Mouse (Mus musculus): Measurements from ENCODE around the gene Aspg. TPM values are rescaled to one million over a fixed set of nuclear protein-coding genes. Genes with fewer than 3 reads are reported as not detected.

Aspg gene
- total RNA-seq, 1 experiment, result 12.8 TPM

DNA sequence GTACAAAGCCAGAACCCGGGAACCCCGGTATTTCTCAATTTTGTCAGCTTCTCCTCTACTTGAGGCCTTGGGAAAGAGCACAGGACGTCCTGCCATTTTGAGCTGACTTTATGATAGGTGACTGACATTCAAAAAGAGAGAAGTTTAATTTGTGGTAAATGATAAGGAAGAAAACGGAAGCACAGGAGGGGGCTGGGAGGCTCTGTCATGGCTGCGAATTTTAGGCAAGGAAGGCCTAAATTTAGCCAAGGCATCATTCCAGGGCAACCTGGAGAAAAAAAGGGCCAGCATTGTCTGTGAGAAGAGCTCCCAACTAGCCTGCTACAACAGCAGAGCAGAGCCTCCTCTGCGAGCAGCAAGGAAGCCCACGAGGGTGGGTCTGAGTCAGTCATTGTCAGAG, 34.3 kb downstream of the Aspg start:
- Histone ChIP-seq H3K36me3 (ENCODE audit: control insufficient read depth, insufficient read depth, low read length, poor library complexity, severe bottlenecking) (no peaks in the 10 kb centered on the region), H3K4me1 (ENCODE audit: control insufficient read depth in 2 of 2, insufficient read depth in 2 of 2, low read length in 2 of 2, poor library complexity in 1 of 2) (peaks cover 0 to 2% of the 10 kb centered on the region in 2 experiments; a peak in 1 of 4 replicates), H3K9ac (ENCODE audit: insufficient read depth, low read depth, low read length, poor library complexity, severe bottlenecking) (no peak overlapping the region), H3K9me3 (ENCODE audit: control insufficient read depth, insufficient read depth, low read depth, low read length) (no peaks in the 10 kb centered on the region), H3K4me3 (ENCODE audit: insufficient read depth in 1 of 2, low read depth in 1 of 2, low read length in 2 of 2, poor library complexity in 1 of 2, severe bottlenecking in 1 of 2) (no peak overlapping the region), H3K27ac (ENCODE audit: insufficient read depth, low read depth, low read length, poor library complexity, severe bottlenecking) (no peak overlapping the region)
- in situ Hi-C loops (cut with MboI; ENCODE audit: low sequenced_read_pairs in 2 of 2, unreplicated experiment in 2 of 2), result loop anchor here (10.0 to 25.0 kb wide), 2 partner anchors 397 to 404 kb away; no protein-coding TSS in a partner anchor
- DNase-seq (ENCODE audit: low read depth, low spot score), result no peak
- TF ChIP-seq ZC3H11A (IDR thresholded peaks at IDR 0.05; ENCODE audit: borderline replicate concordance, low read depth, low read length) (no peak), CHD2 (IDR thresholded peaks at IDR 0.05; ENCODE audit: low read depth, low read length) (no peak), MAFK (IDR thresholded peaks at IDR 0.05; ENCODE audit: insufficient read depth, low read depth, low read length) (no peak), HCFC1 (IDR thresholded peaks at IDR 0.05; ENCODE audit: borderline replicate concordance, insufficient read depth, low read length) (no peak), ZNF384 (IDR thresholded peaks at IDR 0.05; ENCODE audit: low read depth, low read length) (no peak)

DNA sequence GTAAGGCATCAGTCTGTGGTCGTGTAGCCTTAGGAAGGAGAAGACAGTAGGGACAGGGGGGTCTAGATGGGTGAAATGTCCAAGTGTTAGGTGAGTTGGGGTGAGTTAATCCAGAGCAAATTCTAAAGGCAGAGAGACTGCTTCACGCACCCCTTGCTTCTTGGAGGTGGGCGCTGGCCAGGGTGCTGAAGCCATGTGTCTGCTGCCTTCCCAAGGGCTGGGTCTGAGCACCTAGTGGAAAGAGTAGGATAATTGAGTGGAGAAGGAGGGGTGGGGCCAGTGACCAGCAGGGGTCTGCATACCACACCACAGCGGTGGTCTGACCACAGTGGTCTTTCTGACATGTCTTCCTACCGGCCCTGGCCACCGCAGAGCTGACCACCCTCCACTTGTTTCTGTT, 34.8 kb downstream of the Aspg start:
- in situ Hi-C loops (cut with MboI; ENCODE audit: low sequenced_read_pairs in 2 of 2, unreplicated experiment in 2 of 2), result loop anchor here (10.0 to 25.0 kb wide), 2 partner anchors 396 to 404 kb away; no protein-coding TSS in a partner anchor
- no peaks in the 10 kb centered on the region for H3K36me3 ChIP-seq (ENCODE audit: control insufficient read depth, insufficient read depth, low read length, poor library complexity, severe bottlenecking)
- H3K27ac ChIP-seq (ENCODE audit: insufficient read depth, low read depth, low read length, poor library complexity, severe bottlenecking), result no peak overlapping the region
- TF ChIP-seq ZNF384 (IDR thresholded peaks at IDR 0.05; ENCODE audit: low read depth, low read length), result no peak
- no peak for TF ChIP-seq HCFC1 (IDR thresholded peaks at IDR 0.05; ENCODE audit: borderline replicate concordance, insufficient read depth, low read length)
- TF ChIP-seq MAFK (IDR thresholded peaks at IDR 0.05; ENCODE audit: insufficient read depth, low read depth, low read length), result no peak
- TF ChIP-seq CHD2 (IDR thresholded peaks at IDR 0.05; ENCODE audit: low read depth, low read length), result no peak
- TF ChIP-seq ZC3H11A (IDR thresholded peaks at IDR 0.05; ENCODE audit: borderline replicate concordance, low read depth, low read length), result no peak
- peaks cover 0 to 2% of the 10 kb centered on the region in 2 experiments; a peak in 1 of 4 replicates for H3K4me1 ChIP-seq (ENCODE audit: control insufficient read depth in 2 of 2, insufficient read depth in 2 of 2, low read length in 2 of 2, poor library complexity in 1 of 2)
- no peak overlapping the region for H3K9ac ChIP-seq (ENCODE audit: insufficient read depth, low read depth, low read length, poor library complexity, severe bottlenecking)
- no peak overlapping the region for H3K4me3 ChIP-seq (ENCODE audit: insufficient read depth in 1 of 2, low read depth in 1 of 2, low read length in 2 of 2, poor library complexity in 1 of 2, severe bottlenecking in 1 of 2)
- no peaks in the 10 kb centered on the region for H3K9me3 ChIP-seq (ENCODE audit: control insufficient read depth, insufficient read depth, low read depth, low read length)
- DNase-seq (ENCODE audit: low read depth, low spot score), result peak; percentile 70

DNA sequence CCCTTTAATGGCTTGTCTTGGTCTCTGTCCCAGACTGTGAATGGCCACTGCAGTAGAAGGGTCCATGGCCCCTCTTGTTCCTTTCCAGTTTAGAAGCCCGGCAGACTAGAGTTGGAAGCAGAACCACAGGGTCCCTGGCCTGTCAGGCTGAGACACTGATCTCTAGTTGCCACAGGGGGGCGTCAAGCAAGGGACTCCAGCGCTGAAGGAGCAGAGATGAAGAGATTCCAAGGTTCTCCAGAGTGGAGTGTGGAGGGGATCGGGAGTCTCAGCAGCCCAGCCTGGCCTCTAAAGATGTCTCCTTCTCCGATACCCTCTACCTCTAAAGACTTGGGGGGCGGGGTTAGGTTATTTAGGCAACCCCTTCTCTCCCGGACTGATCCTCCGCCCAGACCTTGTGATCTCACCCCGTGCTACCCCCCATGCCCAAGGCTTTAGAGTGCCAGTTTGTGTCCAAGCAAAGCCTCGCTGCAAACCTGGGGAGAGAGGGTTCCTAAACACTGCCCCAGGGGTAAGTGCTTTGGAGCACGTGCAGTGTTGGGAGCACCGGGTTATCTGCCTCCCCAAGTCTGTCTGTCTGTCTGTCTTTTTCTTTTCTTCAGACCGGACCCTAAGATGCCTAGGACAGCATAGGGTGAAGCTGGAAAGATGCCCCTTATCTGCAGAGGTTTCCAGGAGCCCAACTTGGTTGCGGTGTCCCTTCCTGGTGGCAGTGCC, 36.8 kb downstream of the Aspg start:
- Histone ChIP-seq H3K9ac (ENCODE audit: insufficient read depth, low read depth, low read length, poor library complexity, severe bottlenecking) (no peak overlapping the region), H3K4me3 (ENCODE audit: insufficient read depth in 1 of 2, low read depth in 1 of 2, low read length in 2 of 2, poor library complexity in 1 of 2, severe bottlenecking in 1 of 2) (peak overlapping the region; percentile 45 to 59), H3K27ac (ENCODE audit: insufficient read depth, low read depth, low read length, poor library complexity, severe bottlenecking) (no peak overlapping the region), H3K9me3 (ENCODE audit: control insufficient read depth, insufficient read depth, low read depth, low read length) (no peaks in the 10 kb centered on the region), H3K4me1 (ENCODE audit: control insufficient read depth in 2 of 2, insufficient read depth in 2 of 2, low read length in 2 of 2, poor library complexity in 1 of 2) (peaks cover 3 to 14% of the 10 kb centered on the region in 2 experiments; a peak in 2 of 4 replicates), H3K36me3 (ENCODE audit: control insufficient read depth, insufficient read depth, low read length, poor library complexity, severe bottlenecking) (no peaks in the 10 kb centered on the region)
- TF ChIP-seq ZNF384 (IDR thresholded peaks at IDR 0.05; ENCODE audit: low read depth, low read length), result no peak
- no peak for TF ChIP-seq MAFK (IDR thresholded peaks at IDR 0.05; ENCODE audit: insufficient read depth, low read depth, low read length)
- TF ChIP-seq CHD2 (IDR thresholded peaks at IDR 0.05; ENCODE audit: low read depth, low read length), result no peak
- TF ChIP-seq HCFC1 (IDR thresholded peaks at IDR 0.05; ENCODE audit: borderline replicate concordance, insufficient read depth, low read length), result no peak
- no peak for TF ChIP-seq ZC3H11A (IDR thresholded peaks at IDR 0.05; ENCODE audit: borderline replicate concordance, low read depth, low read length)
- in situ Hi-C loops (cut with MboI; ENCODE audit: low sequenced_read_pairs in 2 of 2, unreplicated experiment in 2 of 2), result loop anchor here (10.0 to 25.0 kb wide), 2 partner anchors 394 to 402 kb away; no protein-coding TSS in a partner anchor
- DNase-seq (ENCODE audit: low read depth, low spot score), result peak; percentile 57

DNA sequence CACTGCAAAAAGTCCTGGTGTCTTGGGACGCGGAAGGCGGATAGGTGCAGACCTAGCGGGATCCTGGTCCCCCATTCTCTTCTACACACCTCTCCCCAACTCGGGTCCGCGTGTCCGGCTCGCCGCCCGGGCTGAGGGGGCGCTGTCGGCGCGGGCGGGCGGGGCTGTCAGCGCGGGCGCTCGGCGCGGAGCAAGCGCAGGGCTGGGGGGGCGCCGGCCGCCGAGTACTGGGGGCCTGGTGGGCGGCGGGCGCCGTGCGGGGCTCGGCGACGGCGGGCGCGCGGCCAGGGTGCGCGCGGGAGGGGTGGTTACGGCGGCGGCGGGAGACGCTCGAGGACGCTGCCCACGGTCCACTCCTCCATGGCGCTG, 37.3 kb downstream of the Aspg start:
- TF ChIP-seq HCFC1 (IDR thresholded peaks at IDR 0.05; ENCODE audit: borderline replicate concordance, insufficient read depth, low read length) (no peak), ZC3H11A (IDR thresholded peaks at IDR 0.05; ENCODE audit: borderline replicate concordance, low read depth, low read length) (no peak), CHD2 (IDR thresholded peaks at IDR 0.05; ENCODE audit: low read depth, low read length) (no peak), ZNF384 (IDR thresholded peaks at IDR 0.05; ENCODE audit: low read depth, low read length) (no peak), MAFK (IDR thresholded peaks at IDR 0.05; ENCODE audit: insufficient read depth, low read depth, low read length) (no peak)

More for the DNA sequence above, 37.3 kb downstream of the Aspg start:
- DNase-seq (ENCODE audit: low read depth, low spot score), result no peak
- no peaks in the 10 kb centered on the region for H3K36me3 ChIP-seq (ENCODE audit: control insufficient read depth, insufficient read depth, low read length, poor library complexity, severe bottlenecking)
- peaks cover 3 to 16% of the 10 kb centered on the region in 2 experiments; a peak in 2 of 4 replicates for H3K4me1 ChIP-seq (ENCODE audit: control insufficient read depth in 2 of 2, insufficient read depth in 2 of 2, low read length in 2 of 2, poor library complexity in 1 of 2)
- in situ Hi-C loops (cut with MboI; ENCODE audit: low sequenced_read_pairs in 2 of 2, unreplicated experiment in 2 of 2), result loop anchor here (10.0 to 25.0 kb wide), 2 partner anchors 393 to 401 kb away; no protein-coding TSS in a partner anchor
- peak overlapping the region; percentile 59 to 62 for H3K4me3 ChIP-seq (ENCODE audit: insufficient read depth in 1 of 2, low read depth in 1 of 2, low read length in 2 of 2, poor library complexity in 1 of 2, severe bottlenecking in 1 of 2)
- H3K9ac ChIP-seq (ENCODE audit: insufficient read depth, low read depth, low read length, poor library complexity, severe bottlenecking), result 0 out of 2 replicates have a peak overlapping the region, but pooled peaks have one; percentile 9
- no peaks in the 10 kb centered on the region for H3K9me3 ChIP-seq (ENCODE audit: control insufficient read depth, insufficient read depth, low read depth, low read length)
- H3K27ac ChIP-seq (ENCODE audit: insufficient read depth, low read depth, low read length, poor library complexity, severe bottlenecking), result no peak overlapping the region
